27 mouse cellular contexts compared by ENCODE assay signal in the genomic region with DNA sequence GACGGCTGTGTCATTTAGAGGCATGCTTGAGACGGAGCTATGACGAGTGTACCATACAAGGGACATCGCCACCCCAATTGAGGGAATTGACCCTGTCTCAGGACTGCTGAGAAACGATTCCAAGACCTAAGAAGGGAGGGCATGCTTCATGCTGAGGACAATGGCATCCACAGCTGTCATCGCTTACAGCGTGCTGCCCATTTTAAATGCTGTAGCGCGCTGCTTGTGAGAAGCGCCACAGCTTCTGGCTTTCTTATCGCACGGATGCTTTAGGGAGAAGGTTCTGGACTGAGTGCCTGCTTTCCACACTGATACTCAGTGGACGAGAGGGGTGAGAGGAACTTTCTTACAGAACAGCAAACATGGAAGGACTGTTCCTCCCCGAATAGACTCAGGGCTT.
DNase-seq lines count a peak whose midpoint lies in the region; ATAC-seq lines count a peak whose summit lies in the region.
"Had no signal": no experiment of that assay in that cellular context is flagged by ENCODE, and none has a peak within 500 bp of the region (broad histone marks: within the 10 kb centered on the region; RNA-seq: fewer than 3 reads in every experiment).

No protein-coding gene starts in this region.

- H3K27me3 ChIP-seq in heart, embryonic 10.5 days (ENCODE audit: insufficient read depth, poor library complexity, severe bottlenecking): no peaks in the 10 kb centered on the region
- no peaks in the 10 kb centered on the region for H3K27me3 ChIP-seq in heart, embryonic 16.5 days (ENCODE audit: control insufficient read depth, insufficient read depth, low read length)
- no peaks in the 10 kb centered on the region for H3K27me3 ChIP-seq in neural tube, embryonic 13.5 days
- no peaks in the 10 kb centered on the region for H3K27me3 ChIP-seq in neural tube, embryonic 15.5 days (replicated peaks)
- H3K27me3 ChIP-seq: CH12.LX; kidney, embryonic 15.5 days had no signal

- H3K36me3 ChIP-seq in heart, embryonic 10.5 days: no peaks in the 10 kb centered on the region
- H3K36me3 ChIP-seq in heart, embryonic 16.5 days (ENCODE audit: control insufficient read depth, insufficient read depth): no peaks in the 10 kb centered on the region
- H3K36me3 ChIP-seq in neural tube, embryonic 13.5 days: no peaks in the 10 kb centered on the region
- H3K36me3 ChIP-seq in neural tube, embryonic 15.5 days: no peaks in the 10 kb centered on the region
- H3K36me3 ChIP-seq: forebrain, embryonic 10.5 days; G1E; kidney, embryonic 15.5 days; limb, embryonic 12.5 days had no signal

- DNase-seq in heart, embryonic 10.5 days (ENCODE audit: low spot score): no peak
- DNase-seq in heart, postnatal 10 days: no peak
- DNase-seq in heart, postnatal 14 days: no peak
- no peak for DNase-seq in neural tube, embryonic 10.5 days (ENCODE audit: extremely low spot score, low spot score)
- DNase-seq in urinary bladder, postnatal 10 days (ENCODE audit: low spot score): no peak
- DNase-seq: adrenal gland, postnatal 36 days; cerebellum, adult 11 months; cerebellum, adult 9-11 months; gastrocnemius, postnatal 36 days; kidney, postnatal 36 days; liver, postnatal 0 days; right cerebral cortex, postnatal 14 days; spleen, adult 18-20 months had no signal

- 43% methylated on average over 14 of the region's 14 CpGs for WGBS in heart, embryonic 10.5 days
- 42% methylated on average over 14 of the region's 14 CpGs for WGBS in heart, embryonic 16.5 days
- 60% methylated on average over 14 of the region's 14 CpGs for WGBS in neural tube, embryonic 13.5 days
- WGBS in neural tube, embryonic 15.5 days: 62% methylated on average over 14 of the region's 14 CpGs

- no peak overlapping the region for H3K9ac ChIP-seq in heart, embryonic 16.5 days (ENCODE audit: low read length)
- no peak overlapping the region for H3K9ac ChIP-seq in neural tube, embryonic 13.5 days
- no peak overlapping the region for H3K9ac ChIP-seq in neural tube, embryonic 15.5 days (replicated peaks)
- H3K9ac ChIP-seq: kidney, embryonic 15.5 days; limb, embryonic 12.5 days; liver, postnatal 0 days had no signal

- intact Hi-C loops in heart, postnatal 10 days (cut with DNase I): no loop called here
- intact Hi-C loops in heart, postnatal 14 days (cut with DNase I): no loop called here

- peak overlapping the region; percentile 42; the same call in 1 of the 2 replicates for H3K27ac ChIP-seq in heart, embryonic 10.5 days
- no peak overlapping the region for H3K27ac ChIP-seq in heart, embryonic 16.5 days (ENCODE audit: low read length)
- H3K27ac ChIP-seq in neural tube, embryonic 13.5 days (replicated peaks): peak overlapping the region; percentile 38; the same call in 1 of the 2 replicates
- no peak overlapping the region for H3K27ac ChIP-seq in neural tube, embryonic 15.5 days (replicated peaks)
- H3K27ac ChIP-seq: forebrain, embryonic 10.5 days; kidney, embryonic 15.5 days; limb, embryonic 12.5 days; macrophage had no signal

- no peaks in the 10 kb centered on the region for H3K9me3 ChIP-seq in heart, embryonic 10.5 days
- no peaks in the 10 kb centered on the region for H3K9me3 ChIP-seq in heart, embryonic 16.5 days (replicated peaks; ENCODE audit: control insufficient read depth, low read length)
- no peaks in the 10 kb centered on the region for H3K9me3 ChIP-seq in neural tube, embryonic 13.5 days
- H3K9me3 ChIP-seq in neural tube, embryonic 15.5 days (replicated peaks): no peaks in the 10 kb centered on the region
- H3K9me3 ChIP-seq: forebrain, embryonic 10.5 days; G1E; kidney, embryonic 15.5 days; limb, embryonic 12.5 days had no signal

- H3K4me2 ChIP-seq in heart, embryonic 16.5 days (ENCODE audit: low read depth, low read length): 0 out of 2 replicates have a peak overlapping the region, but pooled peaks have one; percentile 17
- no peak overlapping the region for H3K4me2 ChIP-seq in neural tube, embryonic 13.5 days
- H3K4me2 ChIP-seq in neural tube, embryonic 15.5 days: no peak overlapping the region
- H3K4me2 ChIP-seq: kidney, embryonic 15.5 days; limb, embryonic 12.5 days; liver, embryonic 11.5 days had no signal

- ATAC-seq in heart, embryonic 16.5 days (replicated peaks; ENCODE audit: extremely low read depth, insufficient read depth, low FRiP score): no peak
- ATAC-seq in neural tube, embryonic 13.5 days (ENCODE audit: low read depth): peak; percentile 36; the same call in 1 of the 2 replicates
- ATAC-seq in neural tube, embryonic 15.5 days (ENCODE audit: low FRiP score): peak; percentile 39; the same call in 1 of the 2 replicates
- ATAC-seq: intestine, embryonic 16.5 days; liver, postnatal 0 days; lung, postnatal 0 days; Patski had no signal

- H3K4me1 ChIP-seq in heart, embryonic 10.5 days: peaks cover 38% of the 10 kb centered on the region
- peaks cover 4% of the 10 kb centered on the region; the same call in 1 of the 2 replicates for H3K4me1 ChIP-seq in heart, embryonic 16.5 days (ENCODE audit: control insufficient read depth, insufficient read depth, low read length)
- H3K4me1 ChIP-seq in neural tube, embryonic 13.5 days (replicated peaks): peaks cover 16% of the 10 kb centered on the region
- no peaks in the 10 kb centered on the region for H3K4me1 ChIP-seq in neural tube, embryonic 15.5 days
- H3K4me1 ChIP-seq: forebrain, embryonic 10.5 days had no signal

- no peak overlapping the region for H3K4me3 ChIP-seq in heart, embryonic 10.5 days
- no peak overlapping the region for H3K4me3 ChIP-seq in heart, embryonic 16.5 days (ENCODE audit: low read length)
- H3K4me3 ChIP-seq in neural tube, embryonic 13.5 days: no peak overlapping the region
- H3K4me3 ChIP-seq in neural tube, embryonic 15.5 days (replicated peaks): no peak overlapping the region
- H3K4me3 ChIP-seq: forebrain, embryonic 10.5 days; kidney, embryonic 15.5 days; limb, embryonic 12.5 days; myocyte had no signal

Comparison
In these comparisons a context has a peak if more than half of its experiments do, and no peak if none do; other contexts are left out.
1. H3K27ac ChIP-seq: peak in heart, embryonic 10.5 days (single experiment) and neural tube, embryonic 13.5 days (single experiment); none in heart, embryonic 16.5 days (single experiment) and neural tube, embryonic 15.5 days (single experiment).